Mouse (Mus musculus): ENCODE data around the gene Cacna2d2. TPM values are rescaled to one million over a fixed set of nuclear protein-coding genes. Genes with fewer than 3 reads are reported as not detected.

Cacna2d2 gene
- total and polyA plus RNA-seq, 3 experiments = 12.9 to 14.1 (median 13.3) TPM

GRCm38 (mm10) chr9:107544729-107545128, 145.3 kb downstream of the Cacna2d2 start:
- no peak overlapping the region for H3K9ac ChIP-seq (ENCODE audit: low read depth, low read length)
- DNase-seq = peak in 1 of 2 experiments; percentile 9
- no peak overlapping the region for H3K27ac ChIP-seq
- TF ChIP-seq CTCF (IDR thresholded peaks at IDR 0.05) = no peak
- TF ChIP-seq POLR2A (IDR thresholded peaks at IDR 0.05; ENCODE audit: insufficient read depth, low read depth, low read length) = no peak
- TF ChIP-seq EP300 (IDR thresholded peaks at IDR 0.05; ENCODE audit: insufficient read depth, low read depth, low read length) = no peak
- WGBS = 91% methylated on average over 12 of the region's 12 CpGs
- no peak overlapping the region for H3K4me3 ChIP-seq
- H3K27me3 ChIP-seq (ENCODE audit: control insufficient read depth, insufficient read depth, low read length) = no peaks in the 10 kb centered on the region
- H3K36me3 ChIP-seq (ENCODE audit: control insufficient read depth, insufficient read depth, low read length) = no peaks in the 10 kb centered on the region
- H3K4me1 ChIP-seq (ENCODE audit: control insufficient read depth, insufficient read depth, low read length) = peaks cover 5% of the 10 kb centered on the region; the same call in 1 of the 2 replicates
- intact Hi-C loops (cut with DNase I) = loop anchor here (10.0 kb wide), 1 partner anchor 860 kb away; the partner anchor contains the start of gene Tex264
- H3K79me2 ChIP-seq (replicated peaks; ENCODE audit: control insufficient read depth, insufficient read depth, low read length) = no peaks in the 10 kb centered on the region

- H3K27ac ChIP-seq = no peak overlapping the region
- H3K9ac ChIP-seq (ENCODE audit: low read depth, low read length) = no peak overlapping the region
- no peaks in the 10 kb centered on the region for H3K27me3 ChIP-seq (ENCODE audit: control insufficient read depth, insufficient read depth, low read length)
- H3K36me3 ChIP-seq (ENCODE audit: control insufficient read depth, insufficient read depth, low read length) = no peaks in the 10 kb centered on the region
- TF ChIP-seq EP300 (IDR thresholded peaks at IDR 0.05; ENCODE audit: insufficient read depth, low read depth, low read length) (no peak), CTCF (IDR thresholded peaks at IDR 0.05) (no peak), POLR2A (IDR thresholded peaks at IDR 0.05; ENCODE audit: insufficient read depth, low read depth, low read length) (no peak)
- intact Hi-C loops (cut with DNase I) = loop anchor here (10.0 kb wide), 1 partner anchor 860 kb away; the partner anchor contains the start of gene Tex264
- peak in 1 of 2 experiments; percentile 6 for DNase-seq
- H3K4me1 ChIP-seq (ENCODE audit: control insufficient read depth, insufficient read depth, low read length) = peaks cover 5% of the 10 kb centered on the region; the same call in 1 of the 2 replicates
- no peaks in the 10 kb centered on the region for H3K79me2 ChIP-seq (replicated peaks; ENCODE audit: control insufficient read depth, insufficient read depth, low read length)
- 83% methylated on average over 10 of the region's 10 CpGs for WGBS
- H3K4me3 ChIP-seq = no peak overlapping the region
Measured at GRCm38 (mm10) chr9:107545199-107545598, 145.8 kb downstream of the Cacna2d2 start.

GRCm38 (mm10) chr9:107545602-107546001, 146.2 kb downstream of the Cacna2d2 start:
- intact Hi-C loops (cut with DNase I) = loop anchor here (10.0 kb wide), 1 partner anchor 861 kb away; the partner anchor contains the start of gene Tex264
- TF ChIP-seq POLR2A (IDR thresholded peaks at IDR 0.05; ENCODE audit: insufficient read depth, low read depth, low read length) (no peak), CTCF (IDR thresholded peaks at IDR 0.05) (peak; percentile 100)

GRCm38 (mm10) chr9:107547026-107547425, 147.6 kb downstream of the Cacna2d2 start, which contains the start of gene Zmynd10:
TSS of gene Zmynd10 (plus strand) at chr9:107547298.
- no peak for TF ChIP-seq POLR2A (IDR thresholded peaks at IDR 0.05; ENCODE audit: insufficient read depth, low read depth, low read length)
- no peak for TF ChIP-seq EP300 (IDR thresholded peaks at IDR 0.05; ENCODE audit: insufficient read depth, low read depth, low read length)
- no peak for TF ChIP-seq CTCF (IDR thresholded peaks at IDR 0.05)
- H3K27ac ChIP-seq = no peak within 1 kb of the TSS
- intact Hi-C loops (cut with DNase I) = loop anchor here (10.0 kb wide), 1 partner anchor 862 kb away; the partner anchor contains the start of gene Tex264
- H3K9ac ChIP-seq (ENCODE audit: low read depth, low read length) = no peak within 1 kb of the TSS
- H3K4me3 ChIP-seq = 0 out of 2 replicates have a peak within 1 kb of the TSS, but pooled peaks have one; percentile 10
- no peaks in the 10 kb centered on the region for H3K79me2 ChIP-seq (replicated peaks; ENCODE audit: control insufficient read depth, insufficient read depth, low read length)
- H3K27me3 ChIP-seq (ENCODE audit: control insufficient read depth, insufficient read depth, low read length) = no peaks in the 10 kb centered on the region
- DNase-seq = peak; percentile 82 to 89
- no peaks in the 10 kb centered on the region for H3K36me3 ChIP-seq (ENCODE audit: control insufficient read depth, insufficient read depth, low read length)
- peaks cover 10% of the 10 kb centered on the region for H3K4me1 ChIP-seq (ENCODE audit: control insufficient read depth, insufficient read depth, low read length)
- WGBS = 7% methylated on average over 20 of the region's 20 CpGs

More at GRCm38 (mm10) chr9:107545602-107546001, 146.2 kb downstream of the Cacna2d2 start:
- peaks cover 5% of the 10 kb centered on the region; the same call in 1 of the 2 replicates for H3K4me1 ChIP-seq (ENCODE audit: control insufficient read depth, insufficient read depth, low read length)
- WGBS = 15% methylated on average over 3 of the region's 3 CpGs
- no peak overlapping the region for H3K4me3 ChIP-seq
- H3K27me3 ChIP-seq (ENCODE audit: control insufficient read depth, insufficient read depth, low read length) = no peaks in the 10 kb centered on the region
- H3K36me3 ChIP-seq (ENCODE audit: control insufficient read depth, insufficient read depth, low read length) = no peaks in the 10 kb centered on the region
- no peak overlapping the region for H3K27ac ChIP-seq
- H3K9ac ChIP-seq (ENCODE audit: low read depth, low read length) = no peak overlapping the region
- no peaks in the 10 kb centered on the region for H3K79me2 ChIP-seq (replicated peaks; ENCODE audit: control insufficient read depth, insufficient read depth, low read length)
- DNase-seq = peak; percentile 65 to 77

- Histone ChIP-seq H3K79me2 (replicated peaks; ENCODE audit: control insufficient read depth, insufficient read depth, low read length) (no peaks in the 10 kb centered on the region), H3K4me3 (no peak overlapping the region), H3K9ac (ENCODE audit: low read depth, low read length) (no peak overlapping the region), H3K4me1 (ENCODE audit: control insufficient read depth, insufficient read depth, low read length) (peaks cover 10% of the 10 kb centered on the region), H3K36me3 (ENCODE audit: control insufficient read depth, insufficient read depth, low read length) (no peaks in the 10 kb centered on the region), H3K27me3 (ENCODE audit: control insufficient read depth, insufficient read depth, low read length) (no peaks in the 10 kb centered on the region), H3K27ac (no peak overlapping the region)
- TF ChIP-seq POLR2A (IDR thresholded peaks at IDR 0.05; ENCODE audit: insufficient read depth, low read depth, low read length) = no peak
- TF ChIP-seq CTCF (IDR thresholded peaks at IDR 0.05) = no peak
- no peak for TF ChIP-seq EP300 (IDR thresholded peaks at IDR 0.05; ENCODE audit: insufficient read depth, low read depth, low read length)
- WGBS = 74% methylated on average over 5 of the region's 5 CpGs
- peak in 1 of 2 experiments; percentile 31 for DNase-seq
- intact Hi-C loops (cut with DNase I) = loop anchor here (10.0 kb wide), 1 partner anchor 863 kb away; the partner anchor contains the start of gene Tex264
Measured at GRCm38 (mm10) chr9:107547957-107548356, 148.5 kb downstream of the Cacna2d2 start.

GRCm38 (mm10) chr9:107548820-107549219, 149.4 kb downstream of the Cacna2d2 start:
- no peaks in the 10 kb centered on the region for H3K79me2 ChIP-seq (replicated peaks; ENCODE audit: control insufficient read depth, insufficient read depth, low read length)
- intact Hi-C loops (cut with DNase I) = loop anchor here (10.0 kb wide), 1 partner anchor 864 kb away; the partner anchor contains the start of gene Tex264
- H3K36me3 ChIP-seq (ENCODE audit: control insufficient read depth, insufficient read depth, low read length) = no peaks in the 10 kb centered on the region
- H3K4me3 ChIP-seq = no peak overlapping the region
- DNase-seq = no peak
- 95% methylated on average over 10 of the region's 10 CpGs for WGBS
- H3K4me1 ChIP-seq (ENCODE audit: control insufficient read depth, insufficient read depth, low read length) = peaks cover 14% of the 10 kb centered on the region
- no peak for TF ChIP-seq POLR2A (IDR thresholded peaks at IDR 0.05; ENCODE audit: insufficient read depth, low read depth, low read length)
- no peak for TF ChIP-seq CTCF (IDR thresholded peaks at IDR 0.05)
- TF ChIP-seq EP300 (IDR thresholded peaks at IDR 0.05; ENCODE audit: insufficient read depth, low read depth, low read length) = no peak
- no peak overlapping the region for H3K9ac ChIP-seq (ENCODE audit: low read depth, low read length)
- H3K27me3 ChIP-seq (ENCODE audit: control insufficient read depth, insufficient read depth, low read length) = no peaks in the 10 kb centered on the region
- no peak overlapping the region for H3K27ac ChIP-seq

Data from heart, adult 2 months (tissue).